Mouse (Mus musculus): Measurements from ENCODE around the gene Ribc2.

The Ribc2 gene

DNA sequence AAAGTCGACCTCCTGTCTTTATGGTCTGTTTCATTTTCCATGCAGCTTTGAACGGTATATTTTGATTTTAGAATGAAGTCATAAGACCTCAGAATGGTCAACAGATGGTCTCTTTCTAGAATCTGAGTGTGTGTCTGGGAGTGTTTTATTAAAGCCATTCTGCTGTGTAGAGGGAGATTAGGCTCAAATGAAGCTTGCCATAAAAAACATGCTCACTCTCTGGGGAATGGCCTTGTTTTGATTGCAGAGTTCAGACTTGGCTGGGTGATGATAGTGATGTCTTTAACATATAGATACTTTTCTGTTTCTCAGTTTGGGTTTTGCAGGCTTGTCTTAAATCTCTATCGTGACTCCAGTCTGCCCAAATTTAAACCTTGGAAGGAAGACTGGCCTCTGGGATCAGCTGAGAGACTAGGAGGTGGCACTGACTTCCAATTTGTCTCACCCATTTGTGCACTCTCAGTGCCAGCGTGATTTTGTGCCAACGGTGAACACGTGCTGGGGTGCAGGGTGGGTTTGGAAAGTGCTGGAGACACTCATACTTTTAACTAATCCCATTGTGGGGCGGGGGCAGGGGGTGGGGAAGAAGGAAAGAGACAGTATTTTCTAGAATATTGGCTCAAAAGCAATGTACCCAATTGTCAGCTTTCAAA, 47.8 kb downstream of the Ribc2 start:
- no peak for DNase-seq

DNA sequence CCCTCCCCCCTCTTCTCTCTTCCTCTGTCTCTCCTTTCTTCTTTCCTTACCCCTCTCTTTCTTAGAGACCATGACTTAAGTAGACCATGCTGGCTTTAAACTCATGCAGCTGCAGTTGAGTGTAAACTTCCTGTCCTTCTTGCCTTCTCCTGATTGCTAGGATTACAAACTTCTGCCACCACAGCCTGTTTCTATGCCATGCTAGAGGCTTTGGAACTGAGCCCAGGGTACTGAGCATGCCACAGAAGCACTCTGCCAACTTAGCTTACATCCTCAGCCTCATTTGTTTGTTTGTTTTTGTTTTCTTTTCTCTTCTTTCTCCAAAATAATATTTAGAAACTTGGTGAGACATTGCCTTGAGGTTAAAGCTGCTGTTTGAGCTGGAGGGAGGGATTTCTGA, 48.5 kb downstream of the Ribc2 start:
- no peak for DNase-seq

GRCm38 (mm10) chr15:85182063-85182462, 50.2 kb downstream of the Ribc2 start:
- no peak for DNase-seq

DNA sequence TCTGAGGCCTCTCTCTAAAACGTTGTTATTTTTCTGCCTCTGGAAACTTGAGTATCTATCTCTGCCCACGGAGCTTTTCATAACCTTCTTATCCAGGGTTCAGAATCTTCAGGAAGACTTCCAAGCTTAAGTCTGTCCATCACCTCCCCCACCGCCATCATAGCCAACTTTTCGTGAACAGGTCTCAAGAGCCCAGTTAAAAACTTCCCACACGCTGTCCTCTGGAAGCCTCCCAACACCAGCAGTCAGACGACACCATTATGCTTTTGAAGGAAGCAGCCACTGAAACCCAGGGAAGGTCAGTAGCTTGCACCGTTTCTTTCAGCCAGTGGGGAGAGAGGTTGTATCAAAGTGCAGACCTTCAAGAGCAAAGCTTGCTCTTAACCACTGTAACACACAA, 55.0 kb downstream of the Ribc2 start:
- DNase-seq, result no peak

- DNase-seq, result no peak
Measured at GRCm38 (mm10) chr15:85188167-85188778, 56.4 kb downstream of the Ribc2 start.

Data from kidney, adult 11 months (tissue).